Mouse (Mus musculus): ENCODE measurements around the gene Esyt1. TPM values are rescaled to one million over a fixed set of nuclear protein-coding genes. Genes with fewer than 3 reads are reported as not detected.

Esyt1 gene
- polyA plus RNA-seq, 1 experiment from 2014 or later = 11.7 TPM

DNA sequence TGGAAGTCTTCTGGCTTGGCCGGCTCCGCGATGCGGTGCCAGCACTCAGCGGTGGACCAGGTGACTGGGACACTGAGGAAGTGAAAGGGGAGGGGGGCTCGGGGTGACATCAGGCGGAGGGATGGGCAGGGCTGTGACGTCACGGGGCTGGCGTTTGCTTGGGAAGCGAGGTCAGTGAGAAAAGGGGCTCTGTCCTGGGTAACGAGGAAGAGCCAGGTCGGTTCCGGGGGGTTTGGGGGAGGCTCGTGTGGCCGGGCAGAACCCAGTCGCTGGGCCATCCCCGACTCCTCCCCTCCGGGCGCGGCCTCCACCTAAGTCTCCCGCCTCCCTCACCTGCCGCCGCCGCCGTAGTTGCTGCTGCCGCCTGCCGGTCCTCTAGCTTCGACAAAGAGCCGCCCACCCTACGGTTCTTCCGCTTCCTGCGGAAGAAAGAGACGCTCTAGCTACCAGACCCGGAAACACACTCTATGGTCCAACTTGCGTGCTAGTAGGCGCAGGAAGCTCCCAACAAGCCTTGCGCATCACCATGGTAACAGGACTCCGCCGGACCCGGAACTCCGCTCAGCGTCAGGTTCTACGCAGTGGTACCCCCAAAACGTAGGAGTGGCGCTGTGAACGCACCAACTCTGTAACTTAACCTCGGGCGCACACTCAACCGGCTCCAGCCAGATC, 21.8 kb upstream of the Esyt1 start, which contains the start of gene Zc3h10:
Zc3h10 (minus strand) TSS at position 414 of the 672 bp plus-strand sequence.
- WGBS = under 1% methylated on average over 39 of the region's 50 CpGs

DNA sequence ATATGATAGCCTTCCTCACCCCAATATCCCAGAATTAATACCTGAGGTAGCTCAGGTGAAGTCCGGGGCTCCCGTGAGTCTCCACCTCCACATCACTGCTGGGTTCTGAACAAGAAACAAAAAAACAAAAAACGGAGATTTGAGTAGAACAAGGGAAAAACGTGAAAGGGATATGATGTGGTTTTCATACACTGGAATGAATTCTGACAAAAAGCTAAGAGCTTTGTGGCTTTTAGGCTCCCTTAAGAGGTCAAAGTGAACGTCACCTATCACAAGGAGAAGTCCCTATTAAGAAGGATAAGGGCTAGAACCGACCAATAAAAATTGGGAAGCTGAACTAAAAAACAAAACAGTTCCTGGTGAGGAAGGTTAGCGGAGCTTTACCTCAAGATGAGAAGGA, 21.1 kb upstream of the Esyt1 start:
- peak overlapping the region; percentile 88 for H3K27ac ChIP-seq (ENCODE audit: low read depth, low read length)
- no peaks in the 10 kb centered on the region for H3K4me1 ChIP-seq (replicated peaks; ENCODE audit: control insufficient read depth, insufficient read depth, low read length)
- no peak for ATAC-seq
- peak overlapping the region; percentile 77 for H3K4me3 ChIP-seq (ENCODE audit: low read depth, low read length)
- no peaks in the 10 kb centered on the region for H3K9me3 ChIP-seq (ENCODE audit: control insufficient read depth)
- H3K4me2 ChIP-seq (replicated peaks; ENCODE audit: low read depth) = peak overlapping the region; percentile 88
- 13% methylated on average over 7 of the region's 7 CpGs for WGBS
- TF ChIP-seq CTCF (IDR thresholded peaks at IDR 0.05; ENCODE audit: low read depth) = no peak
- peak overlapping the region; percentile 62 for H3K9ac ChIP-seq (ENCODE audit: low read depth, low read length)
- H3K36me3 ChIP-seq (ENCODE audit: control insufficient read depth, insufficient read depth) = peaks cover 35% of the 10 kb centered on the region
- no peaks in the 10 kb centered on the region for H3K27me3 ChIP-seq (replicated peaks; ENCODE audit: control insufficient read depth, insufficient read depth, low read length)

More for the DNA sequence above, 21.8 kb upstream of the Esyt1 start, which contains the start of gene Zc3h10:
- H3K4me1 ChIP-seq (replicated peaks; ENCODE audit: control insufficient read depth, insufficient read depth, low read length) = no peaks in the 10 kb centered on the region
- peak; percentile 86 for ATAC-seq
- peaks cover 31% of the 10 kb centered on the region for H3K36me3 ChIP-seq (ENCODE audit: control insufficient read depth, insufficient read depth)
- H3K4me3 ChIP-seq (ENCODE audit: low read depth, low read length) = peak within 1 kb of the TSS; percentile 77
- H3K27me3 ChIP-seq (replicated peaks; ENCODE audit: control insufficient read depth, insufficient read depth, low read length) = no peaks in the 10 kb centered on the region
- TF ChIP-seq CTCF (IDR thresholded peaks at IDR 0.05; ENCODE audit: low read depth) = peak; percentile 82
- H3K4me2 ChIP-seq (replicated peaks; ENCODE audit: low read depth) = peak within 1 kb of the TSS; percentile 88
- H3K9me3 ChIP-seq (ENCODE audit: control insufficient read depth) = no peaks in the 10 kb centered on the region
- peak within 1 kb of the TSS; percentile 88 for H3K9ac ChIP-seq (ENCODE audit: low read depth, low read length)
- H3K27ac ChIP-seq (ENCODE audit: low read depth, low read length) = peak within 1 kb of the TSS; percentile 89

DNA sequence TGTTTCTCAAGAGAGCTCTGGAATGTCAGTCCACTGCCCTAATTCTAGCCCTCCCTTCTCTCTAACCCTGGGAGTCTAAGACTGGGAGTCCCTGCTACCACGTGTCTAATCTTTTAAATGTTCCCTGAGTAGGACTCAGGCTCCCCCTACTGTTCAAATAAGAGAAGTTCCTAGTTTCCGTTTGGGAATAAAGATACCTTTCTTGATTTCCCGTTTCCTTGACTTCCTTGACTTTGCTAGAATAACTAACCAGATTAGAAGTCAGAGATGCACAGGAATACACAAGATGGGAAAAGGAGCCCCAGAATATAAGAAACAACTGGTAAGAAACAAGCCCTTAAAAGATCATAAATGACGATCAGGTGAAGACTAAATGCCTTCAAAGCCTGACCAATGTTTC, 20.7 kb upstream of the Esyt1 start:
- WGBS = 8% methylated on average over 4 of the region's 4 CpGs
- Histone ChIP-seq H3K27me3 (replicated peaks; ENCODE audit: control insufficient read depth, insufficient read depth, low read length) (no peaks in the 10 kb centered on the region), H3K36me3 (ENCODE audit: control insufficient read depth, insufficient read depth) (peaks cover 36% of the 10 kb centered on the region), H3K4me2 (replicated peaks; ENCODE audit: low read depth) (peak overlapping the region; percentile 88), H3K27ac (ENCODE audit: low read depth, low read length) (peak overlapping the region; percentile 88; the same call in 1 of the 2 replicates), H3K9ac (ENCODE audit: low read depth, low read length) (peak overlapping the region; percentile 31; the same call in 1 of the 2 replicates), H3K4me3 (ENCODE audit: low read depth, low read length) (peak overlapping the region; percentile 77), H3K4me1 (replicated peaks; ENCODE audit: control insufficient read depth, insufficient read depth, low read length) (no peaks in the 10 kb centered on the region), H3K9me3 (ENCODE audit: control insufficient read depth) (no peaks in the 10 kb centered on the region)
- TF ChIP-seq CTCF (IDR thresholded peaks at IDR 0.05; ENCODE audit: low read depth) = peak; percentile 87
- ATAC-seq = no peak

DNA sequence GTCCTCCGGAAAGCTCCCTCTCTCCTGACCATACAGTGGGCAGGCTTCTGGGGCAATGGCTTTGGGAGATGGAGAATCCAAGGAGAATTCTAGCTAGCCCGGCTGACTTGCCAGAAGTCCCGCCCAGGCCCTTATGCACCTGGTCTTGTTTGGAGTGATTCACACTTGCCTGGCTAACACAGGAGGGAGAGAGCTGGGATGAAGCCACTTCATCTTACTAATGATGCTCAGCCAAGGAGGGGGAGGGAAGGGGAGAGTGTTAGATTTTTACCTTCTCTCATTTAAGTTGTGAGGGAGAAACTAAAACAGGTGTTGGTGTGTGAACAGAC, 19.9 kb upstream of the Esyt1 start:
- Histone ChIP-seq H3K27me3 (replicated peaks; ENCODE audit: control insufficient read depth, insufficient read depth, low read length) (no peaks in the 10 kb centered on the region), H3K4me1 (replicated peaks; ENCODE audit: control insufficient read depth, insufficient read depth, low read length) (no peaks in the 10 kb centered on the region), H3K4me3 (ENCODE audit: low read depth, low read length) (no peak overlapping the region), H3K9me3 (ENCODE audit: control insufficient read depth) (no peaks in the 10 kb centered on the region), H3K36me3 (ENCODE audit: control insufficient read depth, insufficient read depth) (peaks cover 39% of the 10 kb centered on the region), H3K9ac (ENCODE audit: low read depth, low read length) (no peak overlapping the region), H3K4me2 (replicated peaks; ENCODE audit: low read depth) (no peak overlapping the region), H3K27ac (ENCODE audit: low read depth, low read length) (no peak overlapping the region)
- no peak for TF ChIP-seq CTCF (IDR thresholded peaks at IDR 0.05; ENCODE audit: low read depth)
- WGBS = 87% methylated on average over 3 of the region's 3 CpGs
- ATAC-seq = no peak

DNA sequence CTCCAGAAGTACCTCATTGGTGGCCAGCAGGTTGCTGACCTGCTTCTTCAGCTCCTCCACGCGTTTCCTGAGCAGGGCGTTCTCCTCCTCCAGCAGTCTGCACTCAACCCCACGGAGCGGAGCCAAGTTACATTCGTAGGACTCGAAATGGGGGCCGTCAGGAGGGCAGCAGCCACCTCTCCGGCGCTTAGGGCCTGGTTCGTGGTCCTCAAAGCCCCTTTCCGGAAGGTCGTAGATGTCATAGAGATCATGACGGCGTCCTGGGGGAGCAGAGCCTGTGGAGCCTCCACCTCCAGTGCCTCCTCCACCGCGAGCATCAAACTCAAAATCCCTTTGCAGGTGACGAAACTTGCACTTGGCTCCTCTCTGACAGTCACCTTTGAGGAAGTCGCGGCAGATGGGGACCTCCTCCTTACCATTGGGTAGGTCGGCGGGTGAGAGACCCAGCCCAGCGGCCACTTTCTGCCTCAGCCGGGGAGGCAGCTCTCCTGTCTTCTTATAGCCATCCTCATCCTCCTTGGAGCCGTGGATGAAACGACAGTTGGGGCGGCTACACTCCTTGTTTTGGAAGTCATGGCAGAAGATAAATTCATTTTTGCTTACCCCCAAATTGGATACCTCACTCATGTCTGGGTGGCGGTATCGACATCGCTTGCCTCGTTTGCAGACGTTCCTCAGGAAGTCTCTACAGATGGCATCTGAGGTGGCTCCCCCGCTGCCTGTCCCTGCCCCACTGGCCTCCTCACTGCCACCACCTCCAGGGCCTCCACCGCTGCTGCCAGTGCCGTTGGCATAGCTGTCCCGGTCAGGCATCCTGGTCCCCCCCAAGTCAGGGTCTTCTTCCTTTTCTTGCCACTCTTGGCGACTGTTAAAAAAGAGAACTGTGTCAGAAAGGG, 19.3 kb upstream of the Esyt1 start:
- TF ChIP-seq CTCF (IDR thresholded peaks at IDR 0.05; ENCODE audit: low read depth) = no peak
- Histone ChIP-seq H3K9ac (ENCODE audit: low read depth, low read length) (no peak overlapping the region), H3K27ac (ENCODE audit: low read depth, low read length) (no peak overlapping the region), H3K4me1 (replicated peaks; ENCODE audit: control insufficient read depth, insufficient read depth, low read length) (no peaks in the 10 kb centered on the region), H3K27me3 (replicated peaks; ENCODE audit: control insufficient read depth, insufficient read depth, low read length) (no peaks in the 10 kb centered on the region), H3K4me3 (ENCODE audit: low read depth, low read length) (no peak overlapping the region), H3K9me3 (ENCODE audit: control insufficient read depth) (no peaks in the 10 kb centered on the region), H3K4me2 (replicated peaks; ENCODE audit: low read depth) (no peak overlapping the region), H3K36me3 (ENCODE audit: control insufficient read depth, insufficient read depth) (peaks cover 39% of the 10 kb centered on the region)
- 93% methylated on average over 37 of the region's 37 CpGs for WGBS
- no peak for ATAC-seq

DNA sequence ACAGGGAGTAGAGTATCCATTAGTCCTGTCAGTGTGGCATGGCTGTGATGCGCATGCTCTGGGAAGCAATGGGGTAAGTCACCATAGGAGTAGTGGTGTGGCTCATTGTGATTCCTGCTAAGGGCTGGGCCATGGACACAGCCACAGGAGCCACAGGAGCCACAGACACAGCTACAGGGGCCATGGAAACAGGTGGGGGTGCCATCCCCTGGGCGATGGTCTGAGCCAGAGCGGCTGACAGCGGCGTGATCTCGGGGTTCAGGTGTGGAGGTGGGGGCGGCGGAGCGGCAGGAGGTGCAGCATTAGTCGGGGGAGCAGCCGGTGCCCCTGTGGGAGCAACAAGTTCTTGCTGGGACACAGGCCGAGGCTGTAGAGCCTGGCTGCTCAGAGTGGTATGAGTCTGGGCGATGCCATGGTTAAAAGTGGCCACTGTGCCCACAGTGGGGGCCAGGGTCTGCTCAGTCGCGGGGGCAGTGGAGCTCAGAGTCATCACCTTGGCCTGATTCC, 18.5 kb upstream of the Esyt1 start:
- WGBS = 95% methylated on average over 15 of the region's 15 CpGs
- Histone ChIP-seq H3K4me3 (ENCODE audit: low read depth, low read length) (no peak overlapping the region), H3K36me3 (ENCODE audit: control insufficient read depth, insufficient read depth) (peaks cover 39% of the 10 kb centered on the region), H3K9me3 (ENCODE audit: control insufficient read depth) (no peaks in the 10 kb centered on the region), H3K27me3 (replicated peaks; ENCODE audit: control insufficient read depth, insufficient read depth, low read length) (no peaks in the 10 kb centered on the region), H3K4me2 (replicated peaks; ENCODE audit: low read depth) (no peak overlapping the region), H3K4me1 (replicated peaks; ENCODE audit: control insufficient read depth, insufficient read depth, low read length) (no peaks in the 10 kb centered on the region), H3K9ac (ENCODE audit: low read depth, low read length) (no peak overlapping the region), H3K27ac (ENCODE audit: low read depth, low read length) (peak overlapping the region; percentile 35; the same call in 1 of the 2 replicates)
- TF ChIP-seq CTCF (IDR thresholded peaks at IDR 0.05; ENCODE audit: low read depth) = no peak
- ATAC-seq = no peak
